Comparison of ENCODE assay signal across 1 mouse cellular context in genomic region chr16:38373439-38373838, GRCm38 (mm10).
TF ChIP-seq lines count a peak whose summit lies in the region.

No protein-coding gene starts in this region.

TF ChIP-seq in MEL, 35 proteins besides CTCF, POLR2A, EP300 and RAD21:
- TF ChIP-seq HCFC1 (IDR thresholded peaks at IDR 0.05; ENCODE audit: low read depth, low read length) = peak; percentile 69
- peak; percentile 59 for TF ChIP-seq TCF12 (IDR thresholded peaks at IDR 0.05; ENCODE audit: low read depth, low read length)
- peak; percentile 46 for TF ChIP-seq RCOR1 (IDR thresholded peaks at IDR 0.05; ENCODE audit: low read depth, low read length)
- no peak; the same call in 1 of the 2 replicates for TF ChIP-seq GATA1 (IDR thresholded peaks at IDR 0.05; ENCODE audit: low read depth, low read length)
- TF ChIP-seq SIN3A (IDR thresholded peaks at IDR 0.05; ENCODE audit: low read length) = peak; percentile 23
- TF ChIP-seq USF2 (IDR thresholded peaks at IDR 0.05; ENCODE audit: borderline replicate concordance in 1 of 2, insufficient read depth in 1 of 2, low read depth in 1 of 2, low read length in 2 of 2) = no peak
- 0 out of 2 replicates have a peak, but pooled peaks have one; percentile 41 for TF ChIP-seq TBP (IDR thresholded peaks at IDR 0.05; ENCODE audit: low read depth, low read length)
- TF ChIP-seq NELFE (IDR thresholded peaks at IDR 0.05; ENCODE audit: low read depth, low read length) = peak; percentile 49
- TF ChIP-seq ETS1 (IDR thresholded peaks at IDR 0.05; ENCODE audit: low read depth, low read length) = peak; percentile 86
- no peak for TF ChIP-seq CHD1 (IDR thresholded peaks at IDR 0.05; ENCODE audit: low read depth, low read length)
- peak; percentile 39 for TF ChIP-seq MXI1 (IDR thresholded peaks at IDR 0.05; ENCODE audit: low read depth, low read length)
- peak; percentile 87 for TF ChIP-seq NRF1 (IDR thresholded peaks at IDR 0.05; ENCODE audit: insufficient read depth, low read depth, low read length, poor library complexity, severe bottlenecking)
- TF ChIP-seq BHLHE40 (IDR thresholded peaks at IDR 0.05; ENCODE audit: borderline replicate concordance, low read depth, low read length) = 0 out of 2 replicates have a peak, but pooled peaks have one; percentile 7
- TF ChIP-seq USF1 (IDR thresholded peaks at IDR 0.05; ENCODE audit: low read depth, low read length) = 0 out of 2 replicates have a peak, but pooled peaks have one; percentile 11
- TF ChIP-seq ZMIZ1 (IDR thresholded peaks at IDR 0.05; ENCODE audit: low read depth, low read length) = peak; percentile 77
